Mouse (Mus musculus) lung, embryonic 16.5 days (tissue): ENCODE measurements around the gene Glo1. TPM values are rescaled to one million over a fixed set of nuclear protein-coding genes. Genes with fewer than 3 reads are reported as not detected.

ENCODE experiments used
- ATAC-seq: fragments of 200-750 bp; cut with Nextera tagmentation; 2 replicates; pipeline ENCODE4 v1.8.0; 2017; ENCODE audit warnings: low read depth, mild to moderate bottlenecking, moderate library complexity
- H3K27ac ChIP-seq: fragments of 300-500 bp; sonication (generic); 2 replicates; pipeline ENCODE4 v1.5.1; 2014; ENCODE audit warnings: mild to moderate bottlenecking, control low read depth, low read length
- H3K27me3 ChIP-seq: fragments of 300-500 bp; sonication (generic); 2 replicates; pipeline ENCODE4 v1.6.1; 2014; ENCODE audit warnings: low read depth, low read length, mixed read lengths; ENCODE audit not compliant: control insufficient read depth, insufficient read depth
- H3K36me3 ChIP-seq: fragments of 300-500 bp; sonication (generic); 2 replicates; pipeline ENCODE4 v1.6.1; 2014; ENCODE audit warnings: low read length; ENCODE audit not compliant: control insufficient read depth, insufficient read depth
- H3K4me1 ChIP-seq: fragments of 300-500 bp; sonication (generic); replicated peaks from 2 replicates; pipeline ENCODE4 v1.6.1; 2014; ENCODE audit warnings: low read length, mixed read lengths; ENCODE audit not compliant: control insufficient read depth, insufficient read depth
- H3K4me2 ChIP-seq: fragments of 300-500 bp; sonication (generic); 2 replicates; pipeline ENCODE4 v1.6.1; 2014; ENCODE audit warnings: low read depth, low read length, control low read depth
- H3K4me3 ChIP-seq: fragments of 300-500 bp; sonication (generic); 2 replicates; pipeline ENCODE4 v1.5.1; 2014; ENCODE audit warnings: mild to moderate bottlenecking, low read length, control low read depth
- H3K9ac ChIP-seq: fragments of 300-500 bp; sonication (generic); 2 replicates; pipeline ENCODE4 v1.6.1; 2014; ENCODE audit warnings: low read length, control low read depth
- H3K9me3 ChIP-seq: fragments of 300-500 bp; sonication (generic); 2 replicates; pipeline ENCODE4 v1.6.1; 2016; ENCODE audit warnings: low read length; ENCODE audit not compliant: control insufficient read depth
- WGBS: fragments of 180-500 bp; shearing (Covaris S2); extraction: QIAGEN DNeasy Blood & Tissue Kit; methylation state at CpG from one replicate; pipeline ENCODE4 v1.1.7; 2014; 5-methylcytosine and 5-hydroxymethylcytosine counted together
- polyA plus RNA-seq: library from polyadenylated mRNA; unstranded; fragments of >200 nt; fragmentation: Nextera tagmentation; extraction: Ambion mirVana; gene quantifications from 2 replicates; pipeline ENCODE4 v1.2.1, GENCODE M21; 2015

Glo1 gene
- polyA plus RNA-seq, 1 experiment from 2014 or later = 221 TPM

GRCm38 (mm10) chr17:30609305-30609979 lies 17.2 kb downstream of the Glo1 start:
- H3K4me1 ChIP-seq = peaks cover 9% of the 10 kb centered on the region
- no peak overlapping the region for H3K4me2 ChIP-seq
- H3K27ac ChIP-seq = no peak overlapping the region
- no peaks in the 10 kb centered on the region for H3K36me3 ChIP-seq
- no peaks in the 10 kb centered on the region for H3K9me3 ChIP-seq
- no peak for ATAC-seq
- no peak overlapping the region for H3K9ac ChIP-seq
- 80% methylated on average over 16 of the region's 16 CpGs for WGBS
- no peaks in the 10 kb centered on the region for H3K27me3 ChIP-seq
- H3K4me3 ChIP-seq = no peak overlapping the region

DNA sequence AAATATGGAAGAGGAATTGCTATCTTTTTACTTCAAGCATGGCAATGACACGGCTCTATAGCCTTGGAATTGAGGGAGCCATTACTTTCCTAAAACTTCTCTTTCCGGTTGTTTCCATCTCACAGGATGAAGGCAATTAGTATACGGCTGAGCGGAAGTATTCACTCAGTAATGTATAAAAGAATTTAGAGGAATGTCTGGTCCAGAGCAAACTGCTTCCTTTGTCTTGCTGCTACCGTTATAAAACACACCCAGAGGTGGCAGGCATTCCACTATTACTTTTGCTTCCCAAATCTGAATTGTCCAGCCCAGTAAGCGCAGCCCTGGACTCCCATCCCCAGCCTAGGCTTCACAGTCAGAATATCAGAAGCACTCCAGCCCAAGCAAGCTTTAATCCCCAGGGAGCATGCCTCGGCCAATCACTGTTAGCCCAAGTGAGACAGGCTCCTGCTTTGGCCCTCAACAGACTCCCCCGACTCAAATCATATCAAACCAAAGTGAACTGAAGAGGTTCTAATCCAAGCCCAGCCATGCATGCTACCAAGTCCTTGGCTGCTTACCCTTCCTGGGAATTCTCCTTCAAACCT lies 18.7 kb downstream of the Glo1 start:
- H3K4me3 ChIP-seq = no peak overlapping the region
- no peak for ATAC-seq
- peaks cover 3% of the 10 kb centered on the region for H3K36me3 ChIP-seq
- H3K9me3 ChIP-seq = no peaks in the 10 kb centered on the region
- H3K27me3 ChIP-seq = no peaks in the 10 kb centered on the region
- H3K4me1 ChIP-seq = peaks cover 9% of the 10 kb centered on the region
- no peak overlapping the region for H3K4me2 ChIP-seq
- WGBS = 66% methylated on average over 8 of the region's 8 CpGs
- H3K9ac ChIP-seq = no peak overlapping the region
- 0 out of 2 replicates have a peak overlapping the region, but pooled peaks have one; percentile 15 for H3K27ac ChIP-seq

- no peak overlapping the region for H3K27ac ChIP-seq
- H3K9ac ChIP-seq = no peak overlapping the region
- H3K9me3 ChIP-seq = no peaks in the 10 kb centered on the region
- no peak for ATAC-seq
- no peak overlapping the region for H3K4me2 ChIP-seq
- peaks cover 9% of the 10 kb centered on the region for H3K36me3 ChIP-seq
- 90% methylated on average over 7 of the region's 7 CpGs for WGBS
- H3K4me1 ChIP-seq = peaks cover 9% of the 10 kb centered on the region
- no peaks in the 10 kb centered on the region for H3K27me3 ChIP-seq
- H3K4me3 ChIP-seq = no peak overlapping the region
Measured at GRCm38 (mm10) chr17:30607330-30607729, 19.3 kb downstream of the Glo1 start.

DNA sequence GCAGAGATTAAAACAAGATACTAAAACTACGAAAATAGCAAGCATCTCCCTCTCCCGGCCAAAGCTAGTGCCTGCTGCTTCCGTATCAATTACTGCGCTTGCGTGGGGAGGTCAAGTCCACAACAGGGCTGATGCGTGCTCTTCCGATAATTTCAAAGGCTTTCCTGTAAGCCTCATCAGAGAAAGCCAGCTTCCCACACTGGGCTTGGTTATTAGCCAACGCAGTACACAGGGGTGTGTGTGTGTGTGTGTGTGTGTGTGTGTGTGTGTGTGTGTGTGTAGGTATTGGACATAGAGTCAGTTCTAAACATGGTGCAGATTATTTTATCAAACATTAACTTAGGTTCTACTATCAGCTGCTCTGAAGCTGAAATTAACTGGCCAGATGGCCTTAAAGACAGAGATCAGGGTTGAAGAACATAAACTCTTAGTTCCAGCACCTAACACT lies 20.0 kb downstream of the Glo1 start:
- H3K9ac ChIP-seq = no peak overlapping the region
- H3K4me1 ChIP-seq = peaks cover 9% of the 10 kb centered on the region
- peaks cover 16% of the 10 kb centered on the region for H3K36me3 ChIP-seq
- H3K9me3 ChIP-seq = no peaks in the 10 kb centered on the region
- no peak overlapping the region for H3K27ac ChIP-seq
- ATAC-seq = no peak
- no peaks in the 10 kb centered on the region for H3K27me3 ChIP-seq
- H3K4me3 ChIP-seq = no peak overlapping the region
- WGBS = 90% methylated on average over 8 of the region's 8 CpGs
- H3K4me2 ChIP-seq = no peak overlapping the region

GRCm38 (mm10) chr17:30606206-30606605 lies 20.5 kb downstream of the Glo1 start:
- no peak overlapping the region for H3K4me3 ChIP-seq
- no peak overlapping the region for H3K4me2 ChIP-seq
- no peak for ATAC-seq
- H3K36me3 ChIP-seq = peaks cover 16% of the 10 kb centered on the region
- H3K27ac ChIP-seq = no peak overlapping the region
- H3K9ac ChIP-seq = no peak overlapping the region
- H3K27me3 ChIP-seq = no peaks in the 10 kb centered on the region
- H3K4me1 ChIP-seq = peaks cover 5% of the 10 kb centered on the region
- 90% methylated on average over 11 of the region's 11 CpGs for WGBS
- no peaks in the 10 kb centered on the region for H3K9me3 ChIP-seq

- H3K4me3 ChIP-seq = no peak overlapping the region
- H3K9me3 ChIP-seq = no peaks in the 10 kb centered on the region
- no peak for ATAC-seq
- no peaks in the 10 kb centered on the region for H3K27me3 ChIP-seq
- 88% methylated on average over 5 of the region's 5 CpGs for WGBS
- H3K4me2 ChIP-seq = no peak overlapping the region
- H3K4me1 ChIP-seq = no peaks in the 10 kb centered on the region; the same call in 1 of the 2 replicates
- H3K36me3 ChIP-seq = peaks cover 22% of the 10 kb centered on the region
- H3K9ac ChIP-seq = no peak overlapping the region
- no peak overlapping the region for H3K27ac ChIP-seq
Measured at GRCm38 (mm10) chr17:30605001-30605400, 21.7 kb downstream of the Glo1 start.

DNA sequence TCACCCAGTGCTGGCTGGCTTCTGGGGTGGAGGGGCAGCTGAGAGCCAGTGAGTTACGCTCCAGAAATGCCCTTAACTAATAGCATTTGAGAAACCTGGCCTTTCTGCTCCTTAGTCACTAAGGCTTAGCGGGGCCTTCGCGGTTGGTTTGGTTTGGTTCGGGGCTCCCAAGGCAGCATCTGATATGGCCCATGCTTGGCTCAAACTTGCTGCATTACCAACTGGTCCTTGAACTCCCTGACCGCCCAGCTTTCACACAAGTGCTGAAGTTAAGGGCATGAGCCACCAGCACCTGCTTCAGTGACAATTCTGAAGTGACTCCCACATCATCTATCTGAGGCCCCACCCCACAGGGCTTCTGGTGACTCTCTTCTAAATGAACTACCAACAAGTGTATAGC lies 22.4 kb downstream of the Glo1 start:
- 91% methylated on average over 6 of the region's 6 CpGs for WGBS
- Histone ChIP-seq H3K27ac (no peak overlapping the region), H3K4me3 (no peak overlapping the region), H3K4me2 (no peak overlapping the region), H3K27me3 (no peaks in the 10 kb centered on the region), H3K4me1 (no peaks in the 10 kb centered on the region), H3K9ac (no peak overlapping the region), H3K36me3 (peaks cover 22% of the 10 kb centered on the region), H3K9me3 (no peaks in the 10 kb centered on the region)
- ATAC-seq = no peak

GRCm38 (mm10) chr17:30602175-30602574 lies 24.5 kb downstream of the Glo1 start:
- Histone ChIP-seq H3K4me2 (no peak overlapping the region), H3K4me1 (no peaks in the 10 kb centered on the region), H3K9ac (no peak overlapping the region), H3K36me3 (peaks cover 42% of the 10 kb centered on the region), H3K27ac (no peak overlapping the region), H3K4me3 (no peak overlapping the region), H3K9me3 (no peaks in the 10 kb centered on the region), H3K27me3 (no peaks in the 10 kb centered on the region)
- ATAC-seq = no peak
- 87% methylated on average over 14 of the region's 14 CpGs for WGBS

DNA sequence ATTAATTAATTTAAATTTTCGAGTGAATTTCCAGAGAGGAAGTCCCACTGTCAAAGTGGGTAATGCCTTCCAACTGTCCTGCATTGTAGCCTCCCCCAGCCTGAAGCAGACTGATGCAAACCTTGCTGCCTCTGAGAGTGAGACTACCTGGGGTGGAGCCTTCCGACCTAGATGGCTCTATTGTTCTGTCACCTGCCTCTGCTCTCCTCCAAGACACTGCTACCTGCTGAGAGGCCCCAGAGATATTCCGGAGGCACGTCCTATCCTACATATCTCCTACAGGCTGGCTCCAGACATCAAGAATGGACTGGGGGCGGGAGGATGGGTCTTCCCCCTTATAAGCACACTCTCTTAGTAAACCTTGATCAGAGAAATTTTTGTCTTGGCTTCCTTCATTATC lies 28.4 kb downstream of the Glo1 start:
- ATAC-seq = no peak
- Histone ChIP-seq H3K4me2 (no peak overlapping the region), H3K4me3 (no peak overlapping the region), H3K36me3 (peaks cover 58% of the 10 kb centered on the region), H3K4me1 (no peaks in the 10 kb centered on the region), H3K9me3 (no peaks in the 10 kb centered on the region), H3K27ac (no peak overlapping the region), H3K9ac (no peak overlapping the region), H3K27me3 (no peaks in the 10 kb centered on the region)
- 82% methylated on average over 5 of the region's 5 CpGs for WGBS
